Mouse (Mus musculus): ENCODE results near the gene Olfr1009.
"Not testable (repeated sequence)": the region's sequence is repeated elsewhere in the genome, so short reads cannot be mapped to it uniquely, and the experiment has no call there.

The Olfr1009 gene

DNA sequence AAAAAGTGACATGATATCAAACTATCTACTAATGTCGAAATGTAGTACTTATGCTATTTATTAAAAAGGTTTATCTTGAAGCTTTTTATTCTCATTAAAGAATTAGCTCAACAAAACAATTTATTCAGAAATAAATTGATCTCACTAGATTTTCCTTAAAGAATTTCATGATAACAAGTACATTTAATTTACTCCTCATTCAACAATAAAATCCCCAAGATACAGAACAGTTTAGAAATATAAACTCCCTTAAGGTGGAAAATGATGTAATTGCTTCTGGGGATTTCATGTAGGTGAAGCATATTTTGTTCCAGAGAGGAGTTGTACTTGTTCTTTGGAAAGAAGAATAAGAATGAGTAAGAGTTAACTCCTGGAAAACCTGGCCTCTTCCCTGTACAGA lies at the start of gene Olfr1009:
Gene Olfr1009, plus strand, starts transcription at position 301 of the 400 bp plus-strand sequence.
- DNase-seq, result no peak

DNA sequence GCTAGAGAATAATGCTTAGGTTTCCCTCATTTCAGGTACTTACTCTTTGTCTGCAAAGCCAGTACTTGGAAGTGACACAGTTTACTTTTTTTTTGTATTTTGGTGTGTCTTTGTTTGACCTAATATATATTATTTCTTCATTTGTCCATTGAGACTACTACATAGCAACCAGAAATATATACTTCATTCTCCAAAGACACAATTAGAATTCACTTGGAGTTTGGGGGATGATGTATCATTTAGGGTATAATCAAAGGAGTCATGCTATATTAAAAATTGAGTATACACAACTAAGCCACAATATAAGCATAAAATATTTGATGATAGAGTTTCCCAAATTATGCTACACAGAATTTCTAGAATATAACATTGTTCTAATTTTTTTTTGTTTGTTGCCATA lies 36.6 kb upstream of the Olfr1009 start, which contains the start of gene Olfr1006:
Gene Olfr1006, minus strand, starts transcription at position 101 of the 400 bp plus-strand sequence.
- DNase-seq, result no peak

DNA sequence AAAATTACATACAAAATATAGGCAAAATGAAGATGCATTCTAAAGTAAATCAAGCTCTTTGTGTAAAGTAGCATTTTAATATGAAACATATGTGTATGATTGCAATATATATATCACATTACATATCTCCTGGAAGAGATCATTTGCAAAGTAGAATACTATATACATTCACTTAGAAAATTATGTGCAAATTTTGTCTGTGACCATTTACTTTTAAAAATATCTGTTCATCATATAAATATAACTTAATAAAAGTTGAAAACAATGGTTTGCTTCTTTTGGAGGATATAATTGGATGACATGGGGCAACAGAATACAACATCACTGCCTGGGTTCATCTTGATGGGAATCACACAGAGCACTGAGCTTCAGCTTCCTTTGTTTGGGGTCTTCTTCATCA lies 26.1 kb upstream of the Olfr1009 start, which contains the start of gene Olfr1008:
Gene Olfr1008, plus strand, starts transcription at position 301 of the 400 bp plus-strand sequence.
- DNase-seq, result no peak

DNA sequence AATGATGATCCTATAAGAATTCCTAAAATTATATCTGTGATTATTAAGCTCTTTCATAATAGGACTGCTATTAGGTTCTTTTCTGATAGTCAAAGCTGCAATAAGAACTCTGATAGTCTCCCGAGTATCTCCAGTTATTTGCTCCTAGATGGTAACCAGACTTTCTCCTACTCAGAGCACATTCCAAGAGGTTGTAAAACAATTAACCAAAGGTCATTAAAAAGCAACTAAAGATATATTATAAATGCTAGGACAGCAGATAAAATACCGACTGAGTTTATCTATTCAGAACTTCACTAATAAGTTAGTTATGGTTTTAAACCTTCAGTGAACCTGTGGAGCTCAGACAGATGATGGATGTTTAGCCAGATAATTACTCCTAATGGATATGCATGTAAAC lies 4.5 kb upstream of the Olfr1009 start:
- DNase-seq, result not testable (repeated sequence)

DNA sequence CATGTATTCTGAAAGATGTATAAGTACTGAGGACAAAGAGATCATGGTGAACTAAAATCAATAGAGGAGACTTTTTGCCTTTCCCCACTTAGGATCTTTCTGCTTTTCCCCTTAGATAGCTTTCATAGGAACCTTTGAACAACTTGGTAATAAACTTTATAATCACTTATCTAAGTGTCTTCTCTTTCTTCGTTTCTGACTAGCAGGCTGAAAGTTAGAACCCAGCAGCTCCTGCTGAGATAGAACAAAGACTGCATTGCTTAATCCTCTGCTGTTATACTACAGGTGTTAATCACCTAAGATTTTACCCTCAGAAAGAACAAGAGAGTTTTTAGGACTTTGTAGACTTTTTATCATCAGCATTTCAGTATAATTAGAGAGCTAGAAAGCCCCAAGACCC lies 4.1 kb upstream of the Olfr1009 start:
- no peak for DNase-seq

DNA sequence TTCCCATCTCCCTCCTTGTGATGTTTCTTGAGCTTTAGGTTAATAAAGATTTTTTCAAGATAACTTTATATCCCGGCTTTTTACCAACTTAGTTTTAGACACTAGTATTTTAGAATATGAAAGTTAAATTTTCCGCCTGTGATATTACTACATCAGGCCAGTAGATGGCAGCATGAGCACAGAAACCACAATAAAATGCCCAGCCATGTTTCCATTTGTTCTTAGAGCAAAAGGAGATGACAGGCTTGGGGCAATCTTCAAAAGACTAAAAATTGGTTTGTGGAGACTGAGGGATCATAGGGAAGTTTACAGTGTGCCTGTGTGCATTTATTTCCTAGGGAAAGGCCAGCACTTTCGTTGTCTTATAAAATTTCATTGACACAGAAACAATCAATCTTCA lies 10.6 kb downstream of the Olfr1009 start:
- DNase-seq, result peak; percentile 6

DNA sequence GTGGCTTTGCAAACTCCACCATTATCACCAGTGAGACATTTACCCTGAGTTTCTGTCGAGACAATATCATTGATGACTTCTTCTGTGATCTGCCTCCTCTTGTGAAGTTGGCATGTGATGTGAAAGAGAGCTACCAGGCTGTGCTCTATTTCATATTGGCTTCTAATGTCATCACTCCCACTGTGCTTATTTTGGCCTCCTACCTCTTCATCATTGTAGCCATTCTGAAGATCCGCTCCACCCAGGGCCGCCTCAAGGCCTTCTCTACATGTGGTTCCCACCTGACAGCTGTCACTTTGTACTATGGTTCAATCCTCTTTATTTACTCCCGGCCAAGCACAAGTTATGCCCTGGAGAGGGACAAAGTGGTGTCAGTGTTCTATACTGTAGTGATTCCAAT lies 38.6 kb downstream of the Olfr1009 start:
- DNase-seq, result no peak

DNA sequence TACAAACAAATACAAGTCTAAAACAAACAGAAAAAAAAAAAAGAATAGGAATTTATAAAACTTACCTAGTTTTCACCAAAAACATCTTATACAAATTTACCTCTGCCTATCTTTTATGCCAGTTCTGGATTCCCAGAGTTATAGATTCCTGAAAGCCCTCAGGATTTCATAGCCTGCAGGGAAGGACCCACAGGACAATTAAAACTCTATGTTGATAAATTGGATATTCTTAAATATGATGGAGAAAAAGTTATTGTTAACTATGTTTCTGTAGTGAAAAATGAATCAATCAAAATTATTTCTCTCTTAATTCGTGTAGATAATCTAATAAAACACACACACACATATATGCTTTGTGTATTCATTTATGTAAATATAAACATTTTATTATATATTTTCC lies 47.4 kb downstream of the Olfr1009 start, which contains the start of gene Olfr1012:
Gene Olfr1012, minus strand, starts transcription at position 101 of the 400 bp plus-strand sequence.
- no peak for DNase-seq

DNA sequence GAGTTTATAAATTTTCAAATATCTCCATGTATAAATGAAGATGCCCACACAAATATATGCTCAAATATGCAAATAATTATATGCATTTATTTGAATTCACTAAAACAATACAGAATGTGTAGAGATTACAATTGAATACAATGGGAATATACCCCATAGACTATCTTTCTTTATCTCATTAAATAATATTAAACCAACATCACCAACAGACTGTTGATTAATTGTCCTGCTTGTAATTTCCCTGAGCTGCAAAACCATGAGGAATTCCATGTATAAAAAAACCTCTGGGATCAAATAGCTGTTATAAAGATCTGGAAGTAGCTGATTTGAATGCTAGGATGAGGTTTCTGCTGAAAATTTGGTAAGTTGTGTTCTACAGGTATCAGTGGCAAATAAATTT lies 51.6 kb downstream of the Olfr1009 start, which contains the start of gene Olfr1013:
Gene Olfr1013, plus strand, starts transcription at position 301 of the 400 bp plus-strand sequence.
- no peak for DNase-seq

DNA sequence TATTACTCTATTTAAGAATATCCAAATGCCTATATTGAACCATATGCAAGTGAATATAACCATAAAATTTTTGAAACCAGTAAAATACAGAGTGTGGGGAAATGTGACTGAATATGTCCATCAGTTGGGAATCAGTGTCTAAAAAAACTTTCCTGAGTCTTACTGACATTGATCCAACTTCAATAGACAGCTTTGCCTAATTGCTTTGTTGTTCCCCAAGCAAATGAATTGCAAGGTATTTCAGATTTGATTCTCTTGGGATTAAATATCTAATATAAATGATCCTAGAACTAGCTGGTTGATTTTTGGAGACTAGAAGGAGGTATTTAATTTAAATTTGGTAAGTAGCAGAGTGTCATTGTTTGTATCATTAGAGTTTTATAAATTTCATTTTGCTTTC lies 57.2 kb downstream of the Olfr1009 start, which contains the start of gene Olfr1014:
Gene Olfr1014, plus strand, starts transcription at position 301 of the 400 bp plus-strand sequence.
- DNase-seq, result no peak
